Mouse (Mus musculus): ENCODE measurements at regions not wholly inside any gene's neighbourhood (a gene's known extent, or its start where the extent isn't known, plus 50 kb on each side); places are given as distances from the start of the nearest gene placed in this dataset.

GRCm38 (mm10) chrX:61046700-61047099, 138.7 kb downstream of the Cdr1 start:
- peak in 1 of 2 experiments; percentile 9 for DNase-seq (ENCODE audit: low spot score in 2 of 2)

GRCm38 (mm10) chrX:61043147-61043546, 142.2 kb downstream of the Cdr1 start:
- no peak for DNase-seq (ENCODE audit: low spot score in 2 of 2)
